Mouse (Mus musculus): Measurements from ENCODE around the gene Map3k20. TPM values are rescaled to one million over a fixed set of nuclear protein-coding genes. Genes with fewer than 3 reads are reported as not detected.

The Map3k20 gene
- polyA plus RNA-seq, 1 experiment from 2014 or later, result 8.2 TPM

GRCm38 (mm10) chr2:72392316-72392715, 106.9 kb downstream of the Map3k20 start:
- no peak overlapping the region for H3K27ac ChIP-seq (replicated peaks)
- DNase-seq (ENCODE audit: low spot score), result no peak
- no peak overlapping the region for H3K4me3 ChIP-seq
- H3K36me3 ChIP-seq, result peaks cover 5% of the 10 kb centered on the region; the same call in 1 of the 2 replicates
- peaks cover 13% of the 10 kb centered on the region; the same call in 1 of the 2 replicates for H3K4me1 ChIP-seq
- peaks cover 11% of the 10 kb centered on the region for H3K9me3 ChIP-seq (replicated peaks)
- WGBS, result 87% methylated on average over 4 of the region's 4 CpGs
- no peaks in the 10 kb centered on the region for H3K27me3 ChIP-seq (ENCODE audit: low read depth, poor library complexity, severe bottlenecking)

GRCm38 (mm10) chr2:72396934-72397333, 111.5 kb downstream of the Map3k20 start:
- Histone ChIP-seq H3K27me3 (ENCODE audit: low read depth, poor library complexity, severe bottlenecking) (no peaks in the 10 kb centered on the region), H3K9me3 (replicated peaks) (peaks cover 11% of the 10 kb centered on the region), H3K4me1 (peaks cover 7% of the 10 kb centered on the region; the same call in 1 of the 2 replicates), H3K27ac (replicated peaks) (no peak overlapping the region), H3K4me3 (no peak overlapping the region), H3K36me3 (peaks cover 5% of the 10 kb centered on the region; the same call in 1 of the 2 replicates)
- DNase-seq (ENCODE audit: low spot score), result no peak
- WGBS, result 90% methylated on average over 6 of the region's 6 CpGs

GRCm38 (mm10) chr2:72398227-72398626, 112.8 kb downstream of the Map3k20 start:
- WGBS, result 20% methylated on average over 13 of the region's 13 CpGs
- H3K27me3 ChIP-seq (ENCODE audit: low read depth, poor library complexity, severe bottlenecking), result no peaks in the 10 kb centered on the region
- no peak overlapping the region for H3K27ac ChIP-seq (replicated peaks)
- peaks cover 5% of the 10 kb centered on the region; the same call in 1 of the 2 replicates for H3K36me3 ChIP-seq
- H3K4me3 ChIP-seq, result no peak overlapping the region
- H3K9me3 ChIP-seq (replicated peaks), result peaks cover 11% of the 10 kb centered on the region
- DNase-seq (ENCODE audit: low spot score), result peak; percentile 59
- H3K4me1 ChIP-seq, result peaks cover 7% of the 10 kb centered on the region; the same call in 1 of the 2 replicates

- peaks cover 7% of the 10 kb centered on the region; the same call in 1 of the 2 replicates for H3K4me1 ChIP-seq
- no peak for DNase-seq (ENCODE audit: low spot score)
- H3K36me3 ChIP-seq, result peaks cover 5% of the 10 kb centered on the region; the same call in 1 of the 2 replicates
- no peak overlapping the region for H3K4me3 ChIP-seq
- no peaks in the 10 kb centered on the region for H3K27me3 ChIP-seq (ENCODE audit: low read depth, poor library complexity, severe bottlenecking)
- WGBS, result 86% methylated on average over 12 of the region's 12 CpGs
- no peak overlapping the region for H3K27ac ChIP-seq (replicated peaks)
- H3K9me3 ChIP-seq (replicated peaks), result peaks cover 11% of the 10 kb centered on the region
Observed at GRCm38 (mm10) chr2:72399469-72400195, 114.2 kb downstream of the Map3k20 start.

GRCm38 (mm10) chr2:72401290-72401689, 115.9 kb downstream of the Map3k20 start:
- Histone ChIP-seq H3K4me3 (no peak overlapping the region), H3K27me3 (ENCODE audit: low read depth, poor library complexity, severe bottlenecking) (no peaks in the 10 kb centered on the region), H3K4me1 (peaks cover 7% of the 10 kb centered on the region; the same call in 1 of the 2 replicates), H3K27ac (replicated peaks) (no peak overlapping the region), H3K9me3 (replicated peaks) (peaks cover 1% of the 10 kb centered on the region; the same call in 1 of the 2 replicates), H3K36me3 (no peaks in the 10 kb centered on the region)
- no peak for DNase-seq (ENCODE audit: low spot score)
- 92% methylated on average over 9 of the region's 9 CpGs for WGBS

- peaks cover 16% of the 10 kb centered on the region for H3K4me1 ChIP-seq
- H3K36me3 ChIP-seq, result no peaks in the 10 kb centered on the region
- no peak for DNase-seq (ENCODE audit: low spot score)
- H3K27me3 ChIP-seq (ENCODE audit: low read depth, poor library complexity, severe bottlenecking), result no peaks in the 10 kb centered on the region
- 89% methylated on average over 12 of the region's 12 CpGs for WGBS
- H3K9me3 ChIP-seq (replicated peaks), result no peaks in the 10 kb centered on the region
- no peak overlapping the region for H3K27ac ChIP-seq (replicated peaks)
- H3K4me3 ChIP-seq, result no peak overlapping the region
Observed at GRCm38 (mm10) chr2:72405621-72406555, 120.5 kb downstream of the Map3k20 start.

- Histone ChIP-seq H3K4me3 (no peak overlapping the region), H3K27me3 (ENCODE audit: low read depth, poor library complexity, severe bottlenecking) (no peaks in the 10 kb centered on the region), H3K36me3 (no peaks in the 10 kb centered on the region), H3K4me1 (peaks cover 16% of the 10 kb centered on the region), H3K9me3 (replicated peaks) (no peaks in the 10 kb centered on the region), H3K27ac (replicated peaks) (no peak overlapping the region)
- DNase-seq (ENCODE audit: low spot score), result no peak
- WGBS, result 81% methylated on average over 10 of the region's 10 CpGs
Observed at GRCm38 (mm10) chr2:72406701-72407100, 121.3 kb downstream of the Map3k20 start.

GRCm38 (mm10) chr2:72407341-72408092, 122.1 kb downstream of the Map3k20 start:
- H3K27ac ChIP-seq (replicated peaks), result 0 out of 2 replicates have a peak overlapping the region, but pooled peaks have one; percentile 49
- H3K4me1 ChIP-seq, result peaks cover 16% of the 10 kb centered on the region
- H3K36me3 ChIP-seq, result no peaks in the 10 kb centered on the region
- 67% methylated on average over 17 of the region's 17 CpGs for whole genome bisulfite sequencing
- no peak overlapping the region for H3K4me3 ChIP-seq
- no peak for DNase-seq (ENCODE audit: low spot score)
- H3K27me3 ChIP-seq (ENCODE audit: low read depth, poor library complexity, severe bottlenecking), result no peaks in the 10 kb centered on the region
- no peaks in the 10 kb centered on the region for H3K9me3 ChIP-seq (replicated peaks)

- H3K9me3 ChIP-seq (replicated peaks), result no peaks in the 10 kb centered on the region
- no peak overlapping the region for H3K4me3 ChIP-seq
- H3K27ac ChIP-seq (replicated peaks), result no peak overlapping the region
- WGBS, result 86% methylated on average over 10 of the region's 10 CpGs
- H3K27me3 ChIP-seq (ENCODE audit: low read depth, poor library complexity, severe bottlenecking), result no peaks in the 10 kb centered on the region
- peaks cover 16% of the 10 kb centered on the region for H3K4me1 ChIP-seq
- H3K36me3 ChIP-seq, result no peaks in the 10 kb centered on the region
- DNase-seq (ENCODE audit: low spot score), result no peak
Observed at GRCm38 (mm10) chr2:72409968-72410367, 124.5 kb downstream of the Map3k20 start.

GRCm38 (mm10) chr2:72412266-72412665, 126.8 kb downstream of the Map3k20 start:
- H3K27me3 ChIP-seq (ENCODE audit: low read depth, poor library complexity, severe bottlenecking), result no peaks in the 10 kb centered on the region
- no peak overlapping the region for H3K27ac ChIP-seq (replicated peaks)
- no peak overlapping the region for H3K4me3 ChIP-seq
- no peaks in the 10 kb centered on the region for H3K36me3 ChIP-seq
- H3K9me3 ChIP-seq (replicated peaks), result no peaks in the 10 kb centered on the region
- 91% methylated on average over 4 of the region's 4 CpGs for WGBS
- DNase-seq (ENCODE audit: low spot score), result no peak
- peaks cover 11% of the 10 kb centered on the region for H3K4me1 ChIP-seq

GRCm38 (mm10) chr2:72415416-72415815, 130.0 kb downstream of the Map3k20 start:
- no peaks in the 10 kb centered on the region for H3K27me3 ChIP-seq (ENCODE audit: low read depth, poor library complexity, severe bottlenecking)
- no peak for DNase-seq (ENCODE audit: low spot score)
- H3K4me3 ChIP-seq, result no peak overlapping the region
- no peaks in the 10 kb centered on the region for H3K9me3 ChIP-seq (replicated peaks)
- H3K4me1 ChIP-seq, result no peaks in the 10 kb centered on the region
- WGBS, result 91% methylated on average over 5 of the region's 5 CpGs
- H3K36me3 ChIP-seq, result no peaks in the 10 kb centered on the region
- no peak overlapping the region for H3K27ac ChIP-seq (replicated peaks)
